Mouse (Mus musculus): ENCODE measurements around the gene Ttf1.

DNA sequence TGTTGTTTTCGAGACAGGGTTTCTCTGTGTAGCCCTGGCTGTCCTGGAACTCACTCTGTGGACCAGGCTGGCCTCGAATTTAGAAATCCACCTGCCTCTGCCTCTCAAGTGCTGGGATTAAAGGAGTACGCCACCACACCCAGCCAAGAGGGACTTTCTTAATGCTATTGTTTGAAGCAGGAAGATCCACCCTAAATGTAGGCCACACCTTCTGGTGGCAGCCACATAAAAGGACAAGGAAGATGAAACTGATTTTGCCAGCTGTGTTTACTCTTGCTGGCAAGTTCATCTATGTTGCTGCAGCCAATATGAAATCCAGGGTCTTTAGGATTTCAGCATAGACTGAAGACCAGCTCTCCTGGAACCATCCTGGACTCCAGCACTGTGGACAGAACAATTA, 37.4 kb downstream of the Ttf1 start:
- TF ChIP-seq EP300 (optimal IDR thresholded peaks at IDR 0.05) (no peak), CTCF (IDR thresholded peaks at IDR 0.05; ENCODE audit: low read depth) (no peak)

Data from stomach, postnatal 0 days (tissue).